Comparison of ENCODE assay signal across 8 mouse cellular contexts in the genomic region with DNA sequence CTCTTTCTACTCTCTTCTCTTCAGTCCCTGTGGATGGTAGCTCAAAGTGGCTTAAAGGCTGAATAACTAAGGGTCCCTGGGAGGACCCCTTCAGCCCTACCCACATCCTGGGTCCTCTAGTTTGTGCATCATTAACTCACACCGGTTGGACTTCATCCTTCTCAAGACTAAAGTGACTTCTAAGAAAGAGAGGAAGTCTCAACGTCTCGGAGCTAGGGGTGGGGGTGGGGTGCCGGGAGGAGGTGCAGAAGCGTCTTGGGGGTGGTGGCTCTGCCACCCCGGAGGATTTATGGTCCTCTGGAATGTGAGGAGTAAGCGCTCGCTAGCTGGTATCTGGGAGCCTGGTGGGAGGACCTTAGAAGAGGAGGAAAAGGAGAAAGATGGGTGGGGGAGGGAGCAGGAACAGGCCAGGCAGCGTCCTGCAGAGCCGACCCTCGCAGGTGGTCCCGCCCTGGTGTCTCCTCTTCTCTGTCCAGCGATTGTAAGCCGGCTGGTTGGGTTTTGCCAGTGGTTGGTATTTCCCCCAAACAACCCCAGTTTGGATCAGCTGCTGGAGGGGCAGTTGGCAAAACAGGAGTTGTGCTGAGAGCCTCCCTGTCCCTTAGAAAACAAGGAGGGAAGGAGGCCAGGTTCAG. TPM values are rescaled to one million over a fixed set of nuclear protein-coding genes. Genes with fewer than 3 reads are reported as not detected.
DNase-seq lines count a peak whose midpoint lies in the region; ATAC-seq lines count a peak whose summit lies in the region.

No protein-coding gene starts in this region.

- H3K36me3 ChIP-seq in hindbrain, embryonic 13.5 days, result no peaks in the 10 kb centered on the region
- H3K36me3 ChIP-seq in liver, embryonic 12.5 days, result peaks cover 11% of the 10 kb centered on the region

- no peak for ATAC-seq in hindbrain, embryonic 13.5 days (ENCODE audit: low FRiP score)
- ATAC-seq in liver, embryonic 12.5 days, result no peak
- ATAC-seq in monocyte, adult 5-6 weeks (replicated peaks; ENCODE audit: insufficient number of reproducible peaks, low FRiP score, low TSS enrichment, poor library complexity, severe bottlenecking), result no peak

- H3K4me2 ChIP-seq in hindbrain, embryonic 13.5 days, result peak overlapping the region; percentile 68
- peak overlapping the region; percentile 84 for H3K4me2 ChIP-seq in liver, embryonic 12.5 days

- peak overlapping the region; percentile 74 for H3K9ac ChIP-seq in hindbrain, embryonic 13.5 days
- H3K9ac ChIP-seq in liver, embryonic 12.5 days, result peak overlapping the region; percentile 75

- peaks cover 67% of the 10 kb centered on the region for H3K27me3 ChIP-seq in hindbrain, embryonic 13.5 days
- no peaks in the 10 kb centered on the region for H3K27me3 ChIP-seq in liver, embryonic 12.5 days (replicated peaks)

- H3K4me3 ChIP-seq in hindbrain, embryonic 13.5 days, result peak overlapping the region; percentile 56
- peak overlapping the region; percentile 70 for H3K4me3 ChIP-seq in liver, embryonic 12.5 days

- H3K27ac ChIP-seq in hindbrain, embryonic 13.5 days, result no peak overlapping the region
- H3K27ac ChIP-seq in liver, embryonic 12.5 days, result peak overlapping the region; percentile 28; the same call in 1 of the 2 replicates

- H3K9me3 ChIP-seq in hindbrain, embryonic 13.5 days, result no peaks in the 10 kb centered on the region
- no peaks in the 10 kb centered on the region for H3K9me3 ChIP-seq in liver, embryonic 12.5 days (replicated peaks)

- under 1% methylated on average over 14 of the region's 14 CpGs for WGBS in hindbrain, embryonic 13.5 days
- under 1% methylated on average over 12 of the region's 14 CpGs for WGBS in liver, embryonic 12.5 days (ENCODE audit: insufficient replicate concordance)

- DNase-seq in kidney, adult 11 months, result peak; percentile 78
- no peak for DNase-seq in kidney, adult 18-20 months
- DNase-seq in R1 (ENCODE audit: low read depth, low spot score), result peak; percentile 44
- no peak for DNase-seq in left cerebral cortex, adult 11 months (ENCODE audit: low spot score)
- no peak for DNase-seq in spleen, postnatal 36 days (ENCODE audit: low spot score in 2 of 2)

- H3K4me1 ChIP-seq in hindbrain, embryonic 13.5 days (replicated peaks), result peaks cover 48% of the 10 kb centered on the region
- peaks cover 70% of the 10 kb centered on the region for H3K4me1 ChIP-seq in liver, embryonic 12.5 days

RNA-seq across cellular contexts. Expression of a gene that starts 1.3 kb away (rescaled TPM):
- 42.2 and 55.2 TPM in 2 replicates for polyA plus RNA-seq in hindbrain, embryonic 13.5 days (2015; fragmentation: Nextera tagmentation; extraction: Ambion mirVana)
- polyA plus RNA-seq in liver, embryonic 12.5 days (2016; fragmentation: Nextera tagmentation; extraction: Ambion mirVana), result 74.5 and 75.7 TPM in 2 replicates
- 65.9 to 104 TPM (median 70.4 TPM) in 3 replicates for total RNA-seq in monocyte, adult 5-6 weeks (2017)

RNA-seq across cellular contexts. Expression of a gene that starts 22.8 kb away (rescaled TPM):
- 11.2 and 12.1 TPM in 2 replicates for polyA plus RNA-seq in hindbrain, embryonic 13.5 days (2015; fragmentation: Nextera tagmentation; extraction: Ambion mirVana)
- polyA plus RNA-seq in liver, embryonic 12.5 days (2016; fragmentation: Nextera tagmentation; extraction: Ambion mirVana), result 7.5 and 8.1 TPM in 2 replicates
- 12.1 to 32.4 TPM (median 17.3 TPM) in 3 replicates for total RNA-seq in monocyte, adult 5-6 weeks (2017)

RNA-seq across cellular contexts. Expression of a gene that starts 23.2 kb away (rescaled TPM):
- 21.5 and 22.0 TPM in 2 replicates for polyA plus RNA-seq in hindbrain, embryonic 13.5 days (2015; fragmentation: Nextera tagmentation; extraction: Ambion mirVana)
- 12.8 and 12.9 TPM in 2 replicates for polyA plus RNA-seq in liver, embryonic 12.5 days (2016; fragmentation: Nextera tagmentation; extraction: Ambion mirVana)
- 25.4 to 39.9 TPM (median 37.8 TPM) in 3 replicates for total RNA-seq in monocyte, adult 5-6 weeks (2017)

RNA-seq across cellular contexts. Expression of a gene that starts 30.7 kb away (rescaled TPM):
- 0.12 and 0.27 TPM in 2 replicates for polyA plus RNA-seq in hindbrain, embryonic 13.5 days (2015; fragmentation: Nextera tagmentation; extraction: Ambion mirVana)
- 0.90 and 1.3 TPM in 2 replicates for polyA plus RNA-seq in liver, embryonic 12.5 days (2016; fragmentation: Nextera tagmentation; extraction: Ambion mirVana)
- total RNA-seq in monocyte, adult 5-6 weeks (2017), result 20.4 to 32.5 TPM (median 25.8 TPM) in 3 replicates

Comparison
In these comparisons a context has a peak if more than half of its experiments do, and no peak if none do; other contexts are left out.
1. DNase-seq: peak in kidney, adult 11 months (single experiment) and R1 (single experiment); none in kidney, adult 18-20 months (single experiment), left cerebral cortex, adult 11 months (single experiment) and spleen, postnatal 36 days (0 of 2).